Mouse (Mus musculus): ENCODE measurements around the gene Shld2.

DNA sequence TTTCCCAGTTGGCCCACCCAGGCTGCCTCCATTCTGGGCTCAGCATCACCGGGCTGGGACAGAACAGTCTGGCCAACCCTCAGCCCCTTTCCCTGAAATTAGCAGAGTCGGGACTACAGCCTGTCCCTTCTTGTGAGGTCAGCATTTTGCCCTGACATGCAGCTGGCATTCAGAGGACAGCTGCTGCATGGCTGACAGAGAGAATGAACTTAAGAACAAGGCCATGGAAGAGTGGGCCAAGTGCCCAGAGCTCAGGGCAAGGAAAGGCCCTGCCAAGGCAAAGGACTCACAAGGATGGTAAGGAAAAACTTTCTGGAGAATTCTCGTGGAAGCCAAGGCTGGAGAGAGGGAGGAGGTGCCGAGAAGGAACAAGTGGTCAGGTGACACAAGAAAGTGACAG is 113.6 kb downstream of the Shld2 start:
- TF ChIP-seq CTCF (IDR thresholded peaks at IDR 0.05; ENCODE audit: low read depth) (no peak), EP300 (IDR thresholded peaks at IDR 0.05; ENCODE audit: low read depth) (no peak)

Data from liver, postnatal 0 days (tissue).